Mouse (Mus musculus) hindbrain, embryonic 14.5 days (tissue): ENCODE measurements around the gene Gm33815. TPM values are rescaled to one million over a fixed set of nuclear protein-coding genes. Genes with fewer than 3 reads are reported as not detected.
"Not testable (repeated sequence)": the region's sequence is repeated elsewhere in the genome, so short reads cannot be mapped to it uniquely, and the experiment has no call there.

Experiments
- ATAC-seq: fragments of 200-750 bp; cut with Nextera tagmentation; 2 replicates; pipeline ENCODE4 v1.8.0; 2017; ENCODE audit warnings: moderate number of reproducible peaks, mild to moderate bottlenecking, moderate TSS enrichment, moderate library complexity; ENCODE audit not compliant: low FRiP score
- DNase-seq: peaks from one replicate; pipeline ENCODE4 v3.0.0-alpha.2; 2015; ENCODE audit warnings: low spot score
- H3K27ac ChIP-seq: fragments of 300-500 bp; sonication (generic); 2 replicates; pipeline ENCODE4 v1.5.1; 2014; ENCODE audit warnings: mild to moderate bottlenecking, moderate library complexity
- H3K27me3 ChIP-seq: fragments of 300-500 bp; sonication (generic); 2 replicates; pipeline ENCODE4 v1.6.1; 2014; ENCODE audit warnings: mild to moderate bottlenecking, low read length, mixed read lengths; ENCODE audit not compliant: control insufficient read depth, insufficient read depth
- H3K36me3 ChIP-seq: fragments of 300-500 bp; sonication (generic); replicated peaks from 2 replicates; pipeline ENCODE4 v1.6.1; 2014; ENCODE audit not compliant: control insufficient read depth, insufficient read depth
- H3K4me1 ChIP-seq: fragments of 300-500 bp; sonication (generic); replicated peaks from 2 replicates; pipeline ENCODE4 v1.6.1; 2014; ENCODE audit warnings: antibody characterized with exemption, low read length, mixed read lengths; ENCODE audit not compliant: control insufficient read depth, insufficient read depth
- H3K4me2 ChIP-seq: fragments of 300-500 bp; sonication (generic); replicated peaks from 2 replicates; pipeline ENCODE4 v1.6.1; 2014; ENCODE audit warnings: mild to moderate bottlenecking, moderate library complexity
- H3K4me3 ChIP-seq: fragments of 300-500 bp; sonication (generic); replicated peaks from 2 replicates; pipeline ENCODE4 v1.5.1; 2014; ENCODE audit warnings: mild to moderate bottlenecking, low read length
- H3K9ac ChIP-seq: fragments of 300-500 bp; sonication (generic); 2 replicates; pipeline ENCODE4 v1.6.1; 2014
- H3K9me3 ChIP-seq: fragments of 300-500 bp; sonication (generic); 2 replicates; pipeline ENCODE4 v1.6.1; 2016; ENCODE audit warnings: low read length; ENCODE audit not compliant: control insufficient read depth
- WGBS: fragments of 180-500 bp; shearing (Covaris S2); extraction: QIAGEN DNeasy Blood & Tissue Kit; methylation state at CpG from one replicate; pipeline ENCODE4 v1.1.7; 2014; 5-methylcytosine and 5-hydroxymethylcytosine counted together
- polyA plus RNA-seq: library from polyadenylated mRNA; unstranded; fragments of >200 nt; fragmentation: Nextera tagmentation; extraction: Ambion mirVana; gene quantifications from 2 replicates; pipeline ENCODE4 v1.2.1, GENCODE M21; 2014

The Gm33815 gene
- not detected in 2 replicates for polyA plus RNA-seq

DNA sequence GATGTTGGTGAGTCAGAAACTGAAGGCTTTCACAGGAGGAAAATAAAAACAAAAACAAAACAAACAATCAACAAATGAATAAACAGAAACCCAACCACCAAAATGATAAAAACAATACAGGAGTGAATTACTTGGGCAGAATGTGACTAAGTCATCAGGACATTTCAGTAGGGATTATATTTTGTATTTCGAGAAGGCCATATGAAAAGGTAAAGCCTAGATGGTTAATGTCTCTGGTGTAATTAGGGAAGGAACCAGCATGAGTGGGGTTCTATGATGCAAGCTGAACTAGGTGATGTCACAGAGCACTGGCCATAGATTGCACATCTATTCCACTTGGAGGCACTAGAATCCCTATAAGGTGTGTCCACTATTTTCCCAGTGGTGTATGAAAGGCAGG lies at the start of gene Gm33815:
TSS of gene Gm33815 (plus strand) at position 301 of the 400 bp plus-strand sequence.
- H3K27ac ChIP-seq, H3K9ac ChIP-seq, H3K4me1 ChIP-seq, ATAC-seq, H3K27me3 ChIP-seq, DNase-seq, H3K4me3 ChIP-seq, H3K36me3 ChIP-seq, H3K9me3 ChIP-seq, H3K4me2 ChIP-seq: not testable (repeated sequence)
- WGBS = no CpG with 5 or more reads among the region's 1 CpGs
